Mouse (Mus musculus) Patski (cell line): ENCODE measurements around the gene Baiap3. TPM values are rescaled to one million over a fixed set of nuclear protein-coding genes. Genes with fewer than 3 reads are reported as not detected.

Experiments
- ATAC-seq: fragments of 100-300 bp; one replicate; pipeline ENCODE4 v1.8.0; 2021
- CTCF ChIA-PET: fragments of 350-600 bp; sonication (Branson Sonifier 250); formaldehyde crosslinking; loops from one replicate; lab custom pipeline; 2022; ENCODE audit warnings: inconsistent platforms; lab: Charles Lee
- POLR2A ChIA-PET: fragments of 350-600 bp; sonication (Branson Sonifier 250); formaldehyde crosslinking; loops from one replicate; lab custom pipeline; 2022; ENCODE audit warnings: antibody characterized with exemption, inconsistent platforms; lab: Charles Lee
- DNase-seq: peaks from one replicate; pipeline ENCODE4 v3.0.0-alpha.2; 2011; ENCODE audit warnings: low read depth, low spot score
- H3K27me3 ChIP-seq: fragments of 371-371 bp; one replicate; pipeline ENCODE4 v1.5.1; 2021
- CTCF ChIP-seq: fragments of 100-300 bp; IDR thresholded peaks from one replicate; pipeline ENCODE4 v1.5.1; 2021
- in situ Hi-C: fragments of 300-500 bp; cut with MboI; formaldehyde crosslinking; loops from 3 replicates; pipeline ENCODE4 v1.11.1; 2018; ENCODE audit warnings: low pct_unique_long_range_greater_than_20kb, mixed read lengths
- polyA plus RNA-seq: library from polyadenylated mRNA; unstranded; gene quantifications from one replicate; pipeline ENCODE4 v1.2.3, GENCODE M21; 2021

Gene Baiap3
- polyA plus RNA-seq, 1 experiment from 2014 or later = 0.12 TPM

DNA sequence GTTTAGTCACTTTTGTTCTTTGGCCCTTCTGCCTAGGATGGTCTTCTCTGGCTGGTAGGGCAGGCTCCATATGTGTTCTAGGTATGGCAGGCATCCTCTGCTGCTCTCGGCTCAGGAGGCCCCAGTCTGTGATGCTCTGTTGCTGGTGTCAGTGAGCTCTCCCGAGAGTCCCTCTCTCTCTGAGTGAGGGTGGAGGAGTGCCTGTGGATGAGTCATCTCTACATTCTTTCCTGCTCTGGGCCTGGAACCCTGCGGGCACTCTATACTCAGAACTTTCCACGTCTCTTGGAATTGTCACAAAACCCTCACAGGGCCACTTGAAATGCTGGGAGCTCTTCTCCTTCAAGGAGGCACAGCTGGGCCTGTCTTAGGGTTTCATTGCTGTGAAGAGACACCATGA lies 44.5 kb downstream of the Baiap3 start:
- H3K27me3 ChIP-seq = no peaks in the 10 kb centered on the region
- in situ Hi-C loops = no loop called here
- ChIA-PET CTCF (no interaction called here), POLR2A (no interaction called here)
- TF ChIP-seq CTCF = no peak
- DNase-seq (no peak), ATAC-seq (no peak)

DNA sequence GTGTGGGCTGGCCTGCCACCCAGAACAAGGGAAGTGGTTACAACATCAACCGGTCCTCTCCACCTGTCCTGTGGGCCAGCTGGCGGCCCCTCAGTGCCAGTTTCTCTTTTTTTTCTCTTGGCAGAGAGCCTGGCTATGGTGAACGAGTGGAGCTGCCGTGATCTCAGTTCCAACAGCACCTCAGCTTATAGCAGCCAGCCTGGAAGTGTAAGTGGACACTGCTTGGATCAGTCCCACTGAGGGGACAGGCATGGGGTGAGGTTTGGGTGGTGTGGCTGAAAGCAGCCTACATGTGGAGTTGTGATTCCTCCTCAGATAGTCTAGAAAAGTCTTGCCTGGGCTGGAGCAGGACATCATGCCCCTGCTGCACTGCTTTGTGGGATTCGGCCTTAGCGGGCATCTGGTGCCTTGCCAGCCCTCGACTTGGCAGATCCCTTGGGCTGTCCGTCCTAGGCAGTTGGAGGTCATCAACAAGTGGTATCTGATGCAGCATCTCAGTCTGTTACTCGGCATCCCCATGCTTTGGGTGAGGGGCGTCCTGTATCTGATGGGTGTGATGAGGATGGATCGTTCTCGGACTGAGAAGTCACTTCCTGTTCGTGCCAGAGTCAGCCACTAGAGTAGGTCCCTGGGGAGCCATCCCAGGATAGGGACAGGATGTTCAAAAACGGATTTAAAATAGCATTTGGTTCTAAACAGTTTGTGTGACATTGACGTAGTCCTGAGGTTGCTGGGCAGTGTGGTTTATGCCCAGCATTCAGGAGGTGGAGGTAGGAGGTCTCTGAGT lies 45.3 kb downstream of the Baiap3 start:
- no peaks in the 10 kb centered on the region for H3K27me3 ChIP-seq
- no peak for TF ChIP-seq CTCF
- CTCF ChIA-PET = no interaction called here
- DNase-seq = no peak
- in situ Hi-C loops = no loop called here
- no peak for ATAC-seq
- POLR2A ChIA-PET = no interaction called here

DNA sequence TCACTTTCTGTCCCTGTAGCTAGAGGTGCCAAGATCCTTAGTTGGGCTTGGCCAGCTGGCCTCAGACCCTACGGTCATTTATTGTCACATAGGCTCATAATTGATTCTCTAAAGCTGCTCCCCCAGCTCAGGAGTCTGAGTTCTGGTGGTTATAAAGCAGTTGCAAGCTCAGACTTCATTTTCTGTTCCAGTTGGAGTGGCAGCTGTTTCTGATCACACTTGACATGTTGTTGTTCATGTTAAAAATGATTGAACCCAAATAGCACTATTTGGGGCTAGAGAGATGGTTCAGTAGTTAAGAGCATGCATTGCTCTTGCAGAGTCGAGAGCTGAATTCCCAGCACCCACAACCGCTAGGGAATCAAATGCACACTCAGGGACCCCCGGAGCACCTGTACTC lies 46.2 kb downstream of the Baiap3 start:
- ChIA-PET CTCF (no interaction called here), POLR2A (no interaction called here)
- no peaks in the 10 kb centered on the region for H3K27me3 ChIP-seq
- in situ Hi-C loops = no loop called here
- TF ChIP-seq CTCF = no peak
- no peak for ATAC-seq
- no peak for DNase-seq

DNA sequence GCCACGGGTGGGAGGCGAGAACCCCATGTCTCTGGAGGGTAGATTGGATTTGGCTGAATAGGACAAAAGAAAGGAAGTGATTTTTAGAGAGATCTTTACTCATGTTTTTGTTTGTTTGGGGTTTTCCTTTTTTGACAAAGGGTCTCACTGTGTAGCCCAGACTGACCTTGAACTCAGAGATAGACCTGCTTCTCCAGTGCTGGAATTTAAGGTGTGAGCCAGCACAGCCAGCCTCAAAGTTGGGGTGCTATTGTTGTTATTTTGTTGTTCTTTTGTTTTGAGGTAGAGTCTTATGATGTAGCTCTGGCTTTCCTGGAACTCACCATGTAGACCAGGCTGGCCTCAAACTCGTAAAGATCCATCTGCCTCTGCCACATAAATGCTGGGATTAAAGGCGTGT lies 53.8 kb downstream of the Baiap3 start:
- ChIA-PET POLR2A (no interaction called here), CTCF (no interaction called here)
- ATAC-seq (no peak), DNase-seq (no peak)
- in situ Hi-C loops = no loop called here
- TF ChIP-seq CTCF = no peak
- H3K27me3 ChIP-seq = no peaks in the 10 kb centered on the region

Other genes starting within 250 kb of the Baiap3 start
- gene Cramp1l, start 240.6 kb downstream of the Baiap3 start, polyA plus RNA-seq = 14.6 TPM
- 24.5 TPM for gene Ift140, start 240.3 kb downstream of the Baiap3 start, polyA plus RNA-seq
- 0.14 TPM for gene Tmem204, start 172.8 kb downstream of the Baiap3 start, polyA plus RNA-seq
- gene Telo2, start 140.4 kb downstream of the Baiap3 start, polyA plus RNA-seq = 26.7 TPM
- gene Ptx4, start 135.6 kb downstream of the Baiap3 start, polyA plus RNA-seq = 0.05 TPM
- 47.5 TPM for gene Clcn7, start 123.0 kb downstream of the Baiap3 start, polyA plus RNA-seq
- gene Ccdc154, start 93.9 kb downstream of the Baiap3 start, polyA plus RNA-seq = 0.32 TPM
- not detected for gene Gm38655, start 80.9 kb downstream of the Baiap3 start, polyA plus RNA-seq
- 14.8 TPM for gene BC003965, start 71.8 kb downstream of the Baiap3 start, polyA plus RNA-seq
- gene Unkl, start 68.0 kb downstream of the Baiap3 start, polyA plus RNA-seq = 9.8 TPM
- gene Gnptg, start 16.2 kb downstream of the Baiap3 start, polyA plus RNA-seq = 43.1 TPM
- 40.6 TPM for gene Tsr3, start 16.2 kb downstream of the Baiap3 start, polyA plus RNA-seq
- gene Ube2i, start 18.3 kb upstream of the Baiap3 start, polyA plus RNA-seq = 437 TPM
- gene Prss34, start 42.0 kb upstream of the Baiap3 start, polyA plus RNA-seq = not detected
- not detected for gene Prss28, start 52.3 kb upstream of the Baiap3 start, polyA plus RNA-seq
- not detected for gene Prss29, start 62.3 kb upstream of the Baiap3 start, polyA plus RNA-seq
- gene Tpsab1, start 89.2 kb upstream of the Baiap3 start, polyA plus RNA-seq = not detected
- gene Tpsb2, start 109.9 kb upstream of the Baiap3 start, polyA plus RNA-seq = not detected
- not detected for gene Tpsg1, start 112.9 kb upstream of the Baiap3 start, polyA plus RNA-seq
- gene Cacna1h, start 177.4 kb upstream of the Baiap3 start, polyA plus RNA-seq = 0.23 TPM
- not detected for gene Tekt4, start 198.3 kb upstream of the Baiap3 start, polyA plus RNA-seq
- gene Sstr5, start 240.9 kb upstream of the Baiap3 start, polyA plus RNA-seq = not detected